Mouse (Mus musculus): ENCODE results near the gene Copg2.

Gene Copg2

DNA sequence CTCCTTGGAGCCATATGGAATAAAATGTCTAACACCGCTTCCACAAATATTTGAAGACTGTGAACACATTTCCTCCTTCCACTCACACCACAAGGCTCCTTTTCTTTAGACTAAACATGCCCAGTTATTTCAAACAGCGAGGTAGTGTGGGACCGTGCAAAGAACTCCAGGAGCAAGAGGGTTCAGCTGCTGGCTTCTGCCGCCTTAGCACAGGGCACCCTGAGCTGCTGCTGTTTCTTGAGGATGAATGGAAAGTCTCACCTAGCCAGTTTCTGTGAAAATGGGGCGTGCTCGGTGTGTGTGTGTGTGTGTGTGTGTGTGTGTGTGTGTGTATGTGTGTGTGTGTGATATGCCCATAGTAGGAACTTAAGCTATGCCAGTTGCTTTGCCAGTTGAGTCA, 162.1 kb downstream of the Copg2 start:
- no peak for DNase-seq (ENCODE audit: low spot score)

DNA sequence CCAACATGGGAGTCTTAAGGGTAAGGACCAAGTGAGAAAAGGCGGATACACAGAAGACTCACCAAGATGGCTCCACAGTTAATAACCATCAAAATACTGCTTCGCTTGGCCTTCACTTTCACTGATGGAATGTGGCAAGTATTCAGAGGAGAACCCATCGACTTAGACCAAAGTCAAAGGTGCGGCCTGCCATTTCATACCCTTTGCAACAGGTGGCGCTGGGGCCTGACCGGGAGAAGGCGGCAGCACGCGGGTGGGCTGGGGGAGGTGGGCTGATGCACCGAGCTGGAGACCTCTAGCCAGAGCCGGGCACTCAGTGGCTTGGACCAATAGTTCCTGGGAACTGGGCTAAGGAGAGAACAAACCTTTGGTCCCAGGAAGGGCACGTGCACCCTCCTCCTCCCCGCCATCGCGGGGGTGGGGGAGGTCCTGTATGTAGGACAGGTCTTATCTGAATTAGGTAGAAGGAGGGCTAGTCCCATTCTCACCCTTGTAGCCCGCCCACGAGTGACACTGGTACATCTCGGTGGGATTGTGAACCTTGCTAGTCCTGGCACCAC, 163.9 kb downstream of the Copg2 start:
- peak; percentile 16 for DNase-seq (ENCODE audit: low spot score)

DNA sequence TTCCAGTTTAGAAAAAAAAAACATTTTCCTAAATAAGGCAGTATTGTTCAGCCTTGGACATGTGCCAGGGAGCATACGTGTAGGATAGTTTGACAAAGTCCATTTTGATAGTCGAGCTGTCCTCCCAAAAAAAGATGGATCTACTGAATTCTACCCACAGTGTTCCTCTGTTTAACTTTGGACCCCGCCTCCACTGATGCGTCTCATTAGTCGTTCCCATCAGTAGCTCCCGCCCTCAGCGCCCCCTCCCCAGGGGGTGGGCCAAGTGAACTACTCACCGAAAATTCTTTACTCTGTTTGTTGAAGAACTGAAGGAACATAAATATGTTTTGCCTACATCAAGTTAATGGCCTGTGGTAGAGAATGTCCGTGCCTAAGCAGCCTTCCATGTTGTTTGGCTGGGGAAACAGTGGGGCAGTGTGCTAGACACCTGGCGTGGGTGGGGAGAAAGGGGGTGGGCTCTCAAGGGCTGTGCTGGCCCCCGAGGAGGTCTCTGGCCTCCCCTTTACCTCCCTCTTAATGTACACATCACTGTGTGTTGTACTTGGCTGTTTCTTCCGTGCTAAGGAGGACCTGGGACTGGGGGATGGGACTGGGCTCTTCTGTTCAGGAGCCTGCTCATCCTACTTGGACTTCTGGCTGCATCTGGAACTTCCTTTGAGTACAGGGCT, 166.2 kb downstream of the Copg2 start:
- no peak for DNase-seq (ENCODE audit: low spot score)

DNA sequence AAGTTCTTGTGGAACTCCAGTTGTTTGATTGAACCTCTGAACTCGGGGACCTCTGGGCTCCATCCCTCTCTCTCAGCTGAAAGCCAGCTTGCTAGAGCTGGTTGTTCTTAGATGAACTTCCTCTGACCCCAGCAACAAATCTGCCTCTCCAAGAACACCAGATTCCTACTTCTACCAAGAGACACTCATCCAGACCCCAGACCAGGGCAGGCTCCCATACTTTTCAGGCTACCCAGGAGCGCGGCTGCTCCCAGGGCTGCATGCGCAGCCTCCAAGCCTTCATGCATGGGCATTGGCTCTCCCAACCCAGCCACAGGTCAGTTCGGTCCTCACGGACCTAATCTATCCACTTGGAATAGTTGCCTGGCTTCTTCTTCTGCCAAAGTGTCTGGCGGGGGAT, 173.3 kb downstream of the Copg2 start, which contains the start of gene Mest:
Gene Mest, plus strand, starts transcription at position 217 of the 400 bp plus-strand sequence.
- DNase-seq (ENCODE audit: low spot score): no peak

DNA sequence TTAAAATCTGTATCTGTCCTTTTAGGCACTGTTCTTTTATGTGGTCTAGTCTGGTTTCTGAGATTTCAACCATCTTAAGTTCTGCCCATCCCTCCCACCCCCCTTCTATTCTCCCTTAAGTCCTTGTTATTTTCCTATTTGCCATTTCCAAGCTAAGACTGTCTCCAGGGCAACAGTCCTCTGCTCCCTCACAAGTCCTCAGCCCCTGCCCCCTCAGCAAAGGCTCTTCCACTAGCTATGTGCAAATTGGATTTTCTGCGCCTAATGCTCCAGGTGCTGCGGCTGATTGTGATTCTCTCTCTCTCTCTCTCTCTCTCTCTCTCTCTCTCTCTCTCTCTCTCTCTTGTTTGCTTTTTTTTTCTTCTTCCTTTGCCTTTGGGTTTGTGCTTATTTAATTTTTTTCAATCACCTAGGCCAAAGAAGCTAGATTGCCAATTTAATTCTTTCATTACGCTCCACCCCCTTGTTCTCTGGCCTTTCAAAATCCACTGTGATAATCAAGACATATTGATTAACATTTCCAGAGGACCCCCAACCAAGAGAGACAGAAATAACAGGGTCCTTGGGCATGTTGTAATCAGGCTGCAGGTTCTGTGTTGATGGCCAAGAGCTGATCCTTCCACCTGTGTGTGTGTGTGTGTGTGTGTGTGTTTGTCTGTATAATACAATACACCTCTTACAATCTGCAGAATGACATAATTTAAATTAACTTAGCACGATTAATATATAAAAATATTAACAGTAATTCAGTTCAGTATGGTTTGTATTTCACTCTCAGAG, 174.0 kb downstream of the Copg2 start:
- DNase-seq (ENCODE audit: low spot score): no peak

DNA sequence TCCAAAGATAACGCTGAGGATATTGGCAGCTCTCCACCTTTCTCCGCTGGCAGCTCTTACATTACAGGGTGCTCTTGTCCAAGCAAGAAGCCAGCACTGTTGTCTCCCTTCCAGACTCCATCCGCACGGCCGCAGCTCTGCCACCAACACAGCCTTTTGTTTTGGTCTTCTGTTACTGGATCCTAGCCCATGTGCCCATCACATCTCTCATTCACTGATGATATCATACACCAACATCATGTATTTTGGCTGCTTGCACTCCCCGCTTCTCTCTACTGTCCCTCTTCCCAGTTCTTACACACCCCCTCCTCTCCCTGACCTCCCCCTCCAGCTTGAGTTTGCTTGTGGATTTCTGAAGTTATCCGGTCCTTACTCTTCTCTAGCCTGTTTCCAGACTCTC, 179.8 kb downstream of the Copg2 start:
- DNase-seq (ENCODE audit: low spot score): no peak

DNA sequence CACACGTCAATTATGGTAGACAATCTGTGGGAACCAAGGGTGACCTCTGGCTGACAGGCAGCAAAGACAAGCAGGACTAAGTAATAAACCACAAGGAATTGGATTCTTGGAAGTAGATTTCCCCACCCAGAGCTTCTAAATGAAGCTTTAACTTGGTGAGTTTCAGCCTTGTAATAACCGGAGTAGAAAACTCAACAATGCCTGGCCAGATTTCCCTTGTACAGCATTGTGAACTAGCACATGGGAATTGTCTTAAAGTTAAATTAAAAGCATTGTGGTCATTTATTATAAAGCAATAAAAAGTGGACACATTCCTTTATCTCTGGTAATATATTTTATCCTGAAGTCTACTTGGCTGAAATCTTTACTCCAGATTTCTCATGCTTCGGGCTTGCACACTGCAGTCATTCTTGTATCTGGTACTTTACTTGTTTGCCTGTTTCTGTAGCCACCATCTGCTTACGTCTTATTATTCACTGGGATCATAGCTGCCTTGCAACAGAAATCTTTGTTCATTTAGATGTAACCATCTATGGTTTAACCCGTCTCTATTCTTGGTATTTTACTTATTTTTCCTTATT, 181.6 kb downstream of the Copg2 start:
- DNase-seq (ENCODE audit: low spot score): no peak

DNA sequence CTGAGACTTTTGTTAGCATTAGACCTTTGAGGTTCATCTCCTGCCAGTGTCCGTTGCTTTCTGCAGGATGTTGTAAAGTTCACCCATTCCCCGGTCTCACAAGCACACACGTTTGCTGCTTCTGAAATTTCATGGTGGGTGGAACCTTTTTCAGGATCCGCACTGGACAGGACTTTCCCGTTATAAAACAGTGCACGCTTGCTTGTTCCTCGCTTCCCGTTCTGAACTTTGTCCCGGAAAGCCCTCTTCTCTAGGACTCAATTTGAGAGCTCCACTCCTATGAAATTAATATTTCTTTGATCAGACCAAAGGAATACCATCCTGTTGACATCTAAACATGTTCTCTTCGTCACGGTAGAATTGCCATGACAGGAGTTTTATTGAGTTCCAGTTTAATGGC, 182.7 kb downstream of the Copg2 start:
- no peak for DNase-seq (ENCODE audit: low spot score)

DNA sequence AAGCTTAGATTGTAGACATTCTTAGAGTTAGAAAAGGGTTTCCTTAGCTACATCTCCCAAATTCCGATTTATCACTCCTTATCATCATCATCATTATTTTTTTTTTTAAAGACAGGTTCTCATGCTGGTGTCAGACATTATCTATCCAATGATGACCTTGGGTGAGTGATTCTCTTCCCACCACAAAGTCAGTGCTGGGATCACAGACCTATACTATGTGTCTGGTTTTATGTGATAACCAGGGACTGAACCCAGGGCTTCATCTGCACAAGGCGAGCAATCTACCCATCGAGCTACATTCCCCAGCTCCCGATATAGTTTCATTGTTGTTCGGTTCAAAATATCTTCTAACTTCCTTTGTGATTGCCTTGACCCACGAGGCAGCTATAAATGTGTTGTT, 183.1 kb downstream of the Copg2 start:
- DNase-seq (ENCODE audit: low spot score): no peak

DNA sequence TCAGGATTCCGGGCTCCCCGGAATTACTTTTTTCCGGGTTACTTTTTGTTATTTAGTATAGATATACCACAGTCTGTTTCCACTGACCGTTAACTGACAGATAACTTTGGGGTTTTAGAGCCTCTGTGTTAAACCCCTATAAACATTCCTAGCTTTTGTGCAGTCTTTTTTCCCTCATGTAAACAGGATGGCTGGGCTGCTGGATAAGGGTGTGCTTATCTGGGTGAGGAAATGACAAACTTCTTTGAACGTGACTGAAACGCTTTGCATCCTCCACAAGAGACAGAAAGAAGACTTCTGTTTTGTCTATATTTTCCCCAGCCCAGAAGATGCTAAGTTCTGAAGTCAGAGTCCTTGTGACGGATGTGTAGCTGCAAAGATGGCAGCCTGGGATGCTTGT, 184.1 kb downstream of the Copg2 start:
- no peak for DNase-seq (ENCODE audit: low spot score)

DNA sequence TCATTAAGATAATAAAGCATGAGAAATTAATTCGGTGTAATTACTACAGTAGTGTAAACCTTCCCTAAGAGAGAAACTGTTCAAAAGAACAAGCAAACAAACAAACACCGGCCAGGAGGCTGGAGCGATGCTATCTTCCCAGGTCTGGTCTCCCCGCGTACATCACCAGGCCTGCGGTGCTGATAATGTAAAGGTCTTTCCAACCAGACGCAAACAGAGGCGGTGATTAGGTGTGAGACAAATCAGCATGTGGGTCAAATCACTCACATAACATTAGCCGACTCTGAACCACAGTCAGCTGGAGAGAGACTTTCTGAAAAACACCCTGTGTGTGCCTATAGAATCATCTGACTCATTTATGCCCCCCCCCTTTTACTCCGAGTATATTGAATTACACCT, 185.2 kb downstream of the Copg2 start:
- DNase-seq (ENCODE audit: low spot score): no peak

DNA sequence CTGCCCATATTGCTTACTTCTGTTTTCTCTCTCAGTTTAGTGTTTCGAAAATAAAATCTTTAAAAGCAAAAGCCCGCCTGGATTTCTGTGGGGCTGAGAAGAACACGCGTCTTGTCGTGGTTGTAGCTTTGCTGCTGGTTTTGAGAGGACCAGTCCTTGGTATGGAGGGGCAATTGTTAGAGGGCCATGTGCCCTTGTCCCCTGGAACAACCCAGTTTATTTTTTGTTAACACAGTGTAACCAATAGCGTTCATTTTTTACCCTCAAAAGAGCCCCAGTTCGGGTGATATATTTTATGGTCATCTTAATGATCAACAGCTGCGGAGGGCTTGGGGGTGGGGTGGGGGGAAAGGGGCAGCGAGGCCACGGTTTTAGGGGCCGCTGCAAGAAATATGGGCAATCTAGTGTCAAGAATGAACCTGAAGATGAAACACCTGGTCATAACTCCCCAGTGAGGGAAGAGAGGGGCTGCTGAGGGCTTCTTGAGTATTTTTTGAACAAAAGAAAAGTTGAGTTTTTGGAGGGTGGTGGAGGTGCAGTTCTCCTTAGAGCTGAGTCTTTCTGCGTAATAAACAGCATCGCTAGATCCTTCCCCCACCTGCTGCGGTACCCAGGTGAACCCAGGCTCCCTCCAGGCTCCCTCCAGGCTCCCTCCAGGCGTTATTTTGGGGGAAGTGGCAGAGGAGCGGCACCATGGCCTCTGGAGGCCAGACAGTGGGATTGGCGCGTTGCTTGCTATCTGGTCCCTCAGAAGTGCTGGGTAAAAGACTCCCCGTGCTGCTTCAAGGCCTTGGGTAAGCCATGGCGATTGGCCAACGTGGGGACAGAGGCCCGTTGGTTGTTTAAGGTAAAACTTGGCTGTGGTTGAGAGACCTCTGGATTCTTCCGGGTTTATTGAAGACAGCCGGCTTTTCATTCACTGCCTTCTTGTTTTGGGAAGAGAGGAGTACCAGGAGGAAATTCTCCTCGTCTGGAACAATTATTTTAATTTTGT, 185.9 kb downstream of the Copg2 start:
- DNase-seq (ENCODE audit: low spot score): no peak

DNA sequence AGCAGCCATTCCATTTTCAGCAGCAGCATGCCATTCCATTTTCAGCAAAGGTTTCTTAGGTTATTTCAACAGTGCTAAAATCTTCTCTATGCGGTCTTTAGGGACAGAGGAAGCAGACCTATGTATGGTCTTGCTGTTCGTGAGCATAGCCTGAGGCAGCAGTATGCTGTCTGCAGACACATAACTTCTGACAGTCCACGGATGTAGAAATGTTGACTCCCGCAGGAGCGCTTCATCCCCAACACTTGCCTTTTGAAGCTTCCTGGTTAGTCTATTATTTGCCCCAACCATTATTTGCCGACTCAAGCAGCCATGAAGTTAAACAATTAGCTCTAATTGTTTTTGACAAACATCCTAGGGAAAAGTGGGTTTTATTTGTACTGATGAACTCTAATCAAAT, 187.5 kb downstream of the Copg2 start:
- DNase-seq (ENCODE audit: low spot score): no peak

DNA sequence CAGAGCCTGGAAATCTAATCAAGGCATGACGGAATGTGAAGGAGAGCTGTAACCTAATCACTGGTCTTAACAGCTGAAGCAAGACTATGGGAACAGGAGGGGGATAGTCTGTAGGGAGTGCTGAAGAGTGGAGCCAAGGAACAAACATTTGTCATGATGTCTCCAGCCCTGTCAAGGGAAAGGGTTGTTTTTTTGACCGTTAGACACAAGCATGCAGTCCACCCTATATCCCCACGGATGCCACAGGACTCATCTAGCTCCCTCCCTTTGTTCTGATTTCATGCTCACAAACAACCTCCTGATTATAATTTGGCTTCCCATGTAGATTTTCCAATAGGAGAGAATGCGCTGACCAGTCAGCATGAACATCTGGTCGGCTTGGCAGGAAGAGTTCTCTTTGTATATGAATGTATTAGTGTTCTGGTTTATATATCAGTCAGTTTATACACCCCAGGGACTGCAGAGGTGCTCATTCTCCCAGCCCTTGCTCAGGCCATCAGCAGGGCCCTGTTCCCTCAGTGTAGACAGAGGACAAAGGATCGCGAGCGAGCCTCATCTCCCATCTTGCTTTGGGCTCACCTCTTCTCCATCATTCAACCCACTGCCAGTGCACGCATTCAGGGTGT, 192.5 kb downstream of the Copg2 start:
- no peak for DNase-seq (ENCODE audit: low spot score)

DNA sequence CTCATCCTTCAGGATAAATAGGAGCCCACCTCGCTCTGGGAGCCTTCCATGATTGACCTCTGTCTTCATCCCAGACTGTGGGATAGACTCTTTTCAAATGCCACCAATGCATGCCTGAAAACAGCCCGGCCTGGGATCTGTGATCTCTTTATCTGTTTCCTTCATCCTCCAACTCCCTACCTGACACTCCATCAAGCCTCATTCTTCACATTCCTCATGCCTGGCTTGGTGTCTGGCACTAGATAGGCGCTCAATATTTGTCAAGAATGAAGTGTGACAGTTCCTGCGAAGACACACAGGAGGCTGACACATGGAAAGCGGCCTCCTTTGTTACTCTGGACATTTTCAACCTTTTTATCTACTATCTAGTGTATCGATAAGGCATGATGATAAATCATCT, 193.1 kb downstream of the Copg2 start:
- no peak for DNase-seq (ENCODE audit: low spot score)

DNA sequence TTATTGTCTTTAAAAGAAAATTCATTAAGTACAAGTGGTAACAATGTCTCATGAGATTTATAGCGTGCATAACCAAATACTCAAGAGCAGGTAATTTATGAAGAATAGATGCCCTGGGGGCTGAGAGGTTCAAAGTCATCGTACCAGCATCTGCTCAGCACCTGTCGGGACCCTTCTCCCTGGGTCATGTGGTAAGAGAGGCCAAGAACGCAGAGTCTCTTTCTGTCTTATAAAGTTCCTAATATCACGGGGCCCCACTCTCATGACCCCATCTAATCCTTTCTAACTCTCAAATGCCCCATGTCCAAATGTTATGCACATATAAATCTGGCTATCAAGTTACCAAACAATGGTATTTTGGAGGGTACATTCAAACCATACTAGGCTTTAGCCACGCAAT, 193.7 kb downstream of the Copg2 start:
- DNase-seq (ENCODE audit: low spot score): no peak

DNA sequence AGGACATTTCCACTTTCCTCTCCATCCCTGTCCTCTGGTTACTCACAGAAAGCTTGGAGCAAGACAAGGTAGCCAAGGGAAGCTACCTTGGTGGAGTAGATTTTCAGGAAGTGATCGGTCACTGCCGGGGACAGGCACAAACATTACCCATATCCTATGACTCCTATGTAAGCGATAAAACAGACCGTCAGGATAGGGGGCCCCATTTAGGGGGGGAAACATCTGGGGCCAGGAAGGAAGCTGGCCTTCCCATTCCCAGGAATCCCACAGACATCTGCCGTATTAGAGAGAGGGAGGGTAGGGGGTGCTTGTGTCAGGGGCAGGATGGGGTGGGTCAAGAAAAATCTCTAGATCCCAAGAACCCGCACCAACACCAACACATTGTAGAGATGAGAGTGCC, 196.4 kb downstream of the Copg2 start:
- no peak for DNase-seq (ENCODE audit: low spot score)

DNA sequence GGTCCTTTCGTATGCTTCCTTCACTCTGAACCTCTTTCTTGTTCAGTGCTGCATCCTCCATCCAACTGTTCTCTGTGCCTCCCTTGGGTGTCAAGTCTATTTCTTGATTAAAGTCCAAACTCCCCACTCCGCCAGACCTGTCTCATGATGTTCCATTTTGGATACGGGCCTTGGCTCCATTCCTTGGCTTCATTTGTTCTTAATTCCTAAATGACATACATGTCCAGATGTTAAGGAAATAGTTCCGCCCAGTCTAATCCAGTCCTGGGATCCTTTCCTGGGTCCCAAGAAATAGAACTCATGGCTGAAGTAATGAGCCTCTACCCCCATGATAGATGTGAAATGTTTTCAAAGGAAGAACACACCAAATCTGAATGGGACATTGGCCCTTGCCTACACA, 198.6 kb downstream of the Copg2 start:
- DNase-seq (ENCODE audit: low spot score): no peak

Measured in testis, postnatal 14 days (tissue).